Mouse (Mus musculus): ENCODE data around the gene Fads2.

Gene Fads2

DNA sequence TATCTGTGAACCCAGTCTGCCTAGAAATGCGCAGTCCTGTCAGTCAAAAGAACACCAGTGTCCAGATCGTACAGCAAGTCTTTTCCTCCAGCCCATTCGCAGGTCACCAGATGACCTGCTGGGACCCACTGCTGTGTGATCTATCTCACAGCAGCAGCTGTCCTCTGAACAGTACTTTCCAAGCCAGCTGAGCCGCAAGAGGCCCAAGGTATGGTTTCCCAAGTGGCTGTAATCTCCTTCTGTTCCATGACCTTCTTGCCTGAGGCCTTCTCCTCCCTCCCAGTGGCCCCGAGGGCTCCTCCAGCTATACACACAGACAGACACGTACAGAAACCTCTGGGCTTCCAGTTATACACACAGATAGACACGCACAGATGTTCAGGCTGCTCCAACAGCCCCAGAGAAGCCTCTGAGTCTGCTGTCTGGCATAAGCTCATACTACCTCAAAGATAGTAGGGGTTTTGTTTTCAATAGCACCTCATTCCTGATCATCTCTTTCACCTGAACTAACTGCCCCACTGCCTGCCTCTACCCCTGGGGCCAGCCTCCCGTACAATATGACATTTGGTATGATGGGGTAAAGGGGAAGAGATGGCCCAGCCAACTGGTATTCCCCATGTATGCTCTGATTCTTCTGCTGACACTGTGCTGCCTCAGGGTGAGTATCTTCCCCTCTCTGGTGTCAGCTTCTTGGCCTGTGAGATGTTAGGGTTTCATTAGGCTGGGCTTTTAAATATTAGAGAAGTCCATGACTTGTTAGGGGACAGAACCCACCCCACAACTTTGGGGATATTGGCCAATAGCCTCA lies 40.6 kb downstream of the Fads2 start:
- no peak for DNase-seq

DNA sequence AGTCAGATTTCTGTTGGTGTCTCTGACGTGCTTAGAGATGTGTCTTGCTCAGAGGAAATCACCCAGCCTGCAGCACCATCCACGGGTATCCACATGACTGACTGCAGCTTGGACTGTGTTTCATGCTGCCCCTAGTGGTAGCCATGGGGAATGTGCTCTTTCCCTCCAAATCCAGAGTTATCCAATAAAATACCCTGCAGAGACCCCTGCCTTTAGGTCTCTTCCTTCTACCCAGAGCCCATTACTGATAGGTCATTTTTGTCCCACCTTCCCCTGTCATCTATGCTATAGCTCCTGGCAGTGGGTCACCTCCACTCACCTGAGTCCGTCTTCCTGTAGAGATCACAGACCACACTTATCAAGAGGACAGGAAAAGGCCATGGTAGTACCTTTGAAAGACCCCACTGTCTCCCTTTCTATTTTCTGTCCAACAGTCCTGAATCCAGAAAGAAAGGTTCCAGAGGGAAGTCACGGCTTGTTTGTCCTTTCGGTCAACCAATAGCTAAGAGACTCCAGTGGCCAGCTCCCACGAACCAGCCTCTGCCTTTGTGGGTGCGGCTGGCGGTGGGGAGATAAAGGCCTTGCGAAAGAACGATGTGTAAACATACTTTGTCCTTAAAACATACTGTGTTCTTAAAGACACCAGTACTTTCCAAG lies 41.5 kb downstream of the Fads2 start:
- DNase-seq, result peak; percentile 22

DNA sequence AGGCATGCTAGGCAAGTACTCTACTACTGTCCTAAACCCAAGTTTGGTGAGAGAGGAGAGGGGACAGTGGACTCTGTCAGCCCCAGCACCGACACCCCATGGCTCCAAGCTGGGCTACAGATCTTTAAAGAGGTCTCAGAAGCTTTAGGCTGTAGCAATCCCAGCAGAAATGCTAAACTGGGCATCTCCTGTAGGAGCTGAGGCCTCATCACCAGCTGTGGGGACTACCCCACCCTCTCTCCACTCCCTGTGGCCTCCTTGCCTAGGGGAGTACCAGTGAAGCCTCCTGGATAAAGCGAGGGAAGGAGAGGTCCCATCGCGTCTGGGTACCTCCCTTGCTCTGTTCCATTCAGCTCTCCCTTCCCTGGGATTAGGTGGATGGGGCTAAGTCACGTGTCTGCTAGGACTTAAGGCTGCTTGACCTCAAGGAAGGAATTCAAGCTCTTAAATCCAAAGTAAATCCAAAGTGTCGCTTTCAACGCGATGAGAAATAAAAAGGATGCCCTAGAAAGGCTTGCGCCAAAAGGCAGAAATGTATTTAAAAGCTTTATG lies 42.6 kb downstream of the Fads2 start:
- no peak for DNase-seq

DNA sequence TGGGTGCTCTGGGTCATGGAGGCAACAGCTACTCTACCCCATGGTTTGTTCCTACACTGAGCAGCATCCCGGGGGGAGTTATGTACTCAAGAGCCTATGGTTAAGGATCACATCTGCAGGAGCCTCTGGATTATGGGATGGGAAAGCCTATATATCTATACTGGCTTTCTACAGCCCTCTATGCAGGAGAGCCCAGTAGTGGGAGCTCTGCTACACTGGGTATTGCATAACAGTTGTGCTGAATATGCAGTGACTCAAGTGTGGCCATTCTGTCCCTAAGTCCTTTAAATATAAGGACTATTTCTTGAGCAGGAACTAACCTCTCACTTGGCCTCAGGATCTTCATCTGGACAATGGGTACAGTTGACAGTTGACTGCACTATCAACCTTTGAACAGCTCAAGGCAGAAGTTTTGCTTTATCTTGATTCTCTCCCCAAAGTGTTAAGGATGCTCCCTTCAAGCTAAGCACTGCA lies 43.2 kb downstream of the Fads2 start:
- DNase-seq, result no peak

DNA sequence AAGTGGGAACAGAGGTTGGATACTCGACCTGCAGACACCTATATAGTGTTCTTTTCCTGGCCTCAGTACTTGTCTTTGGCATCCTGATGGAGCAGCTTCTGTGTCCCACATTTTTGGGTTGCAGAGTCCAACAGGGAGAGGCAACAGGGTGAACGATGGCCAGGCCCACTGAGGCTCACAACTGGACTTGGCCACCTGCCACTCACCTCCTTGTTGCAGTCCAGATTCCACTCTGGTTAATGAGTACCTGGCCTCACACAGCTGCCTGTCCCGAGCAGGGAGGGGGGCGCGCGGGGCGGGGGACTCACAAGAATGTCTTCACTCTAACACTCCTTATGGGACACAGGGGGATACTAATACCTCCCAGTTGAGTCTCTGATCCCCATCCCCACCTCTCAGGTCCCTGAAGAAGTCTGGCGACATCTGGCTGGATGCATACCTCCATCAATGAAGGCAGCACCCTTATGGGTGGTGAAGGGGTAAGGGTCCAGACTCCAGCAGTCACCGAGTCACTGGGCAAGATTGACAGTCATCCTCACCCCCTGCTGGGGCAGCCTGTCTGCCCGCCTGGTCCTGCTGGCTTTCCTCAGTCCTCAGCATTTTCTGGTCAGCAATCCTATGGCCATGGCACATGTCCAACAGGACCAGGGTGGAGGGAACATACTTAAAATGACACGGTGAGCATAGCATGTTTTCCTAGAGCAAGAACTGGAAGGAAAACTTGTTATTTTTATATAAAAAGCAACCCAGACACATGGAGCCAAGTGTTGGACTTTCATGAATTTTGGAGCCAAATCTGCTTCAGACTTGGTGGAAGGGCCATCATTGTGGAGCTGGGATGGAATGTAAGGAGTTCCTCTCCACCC lies 43.8 kb downstream of the Fads2 start:
- DNase-seq, result no peak

DNA sequence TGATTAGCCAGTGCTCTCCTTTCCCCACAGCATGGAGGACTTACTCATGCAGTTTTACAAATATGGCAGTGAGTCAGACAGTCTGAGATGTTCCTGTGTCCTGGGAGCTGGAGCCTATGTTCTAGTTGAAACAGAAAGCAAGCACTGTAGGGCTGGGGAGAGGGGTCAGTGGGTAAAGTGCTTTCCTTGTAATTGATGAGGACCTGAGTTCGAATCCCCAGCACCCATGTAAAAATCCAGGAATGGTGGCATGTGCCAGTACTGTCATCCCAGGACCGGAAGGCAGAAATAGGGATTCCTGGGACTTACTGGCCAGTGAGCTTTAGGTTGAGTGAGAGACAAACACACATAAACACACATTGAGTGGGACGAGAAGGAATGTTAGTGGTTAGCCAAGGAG lies 44.9 kb downstream of the Fads2 start:
- no peak for DNase-seq

DNA sequence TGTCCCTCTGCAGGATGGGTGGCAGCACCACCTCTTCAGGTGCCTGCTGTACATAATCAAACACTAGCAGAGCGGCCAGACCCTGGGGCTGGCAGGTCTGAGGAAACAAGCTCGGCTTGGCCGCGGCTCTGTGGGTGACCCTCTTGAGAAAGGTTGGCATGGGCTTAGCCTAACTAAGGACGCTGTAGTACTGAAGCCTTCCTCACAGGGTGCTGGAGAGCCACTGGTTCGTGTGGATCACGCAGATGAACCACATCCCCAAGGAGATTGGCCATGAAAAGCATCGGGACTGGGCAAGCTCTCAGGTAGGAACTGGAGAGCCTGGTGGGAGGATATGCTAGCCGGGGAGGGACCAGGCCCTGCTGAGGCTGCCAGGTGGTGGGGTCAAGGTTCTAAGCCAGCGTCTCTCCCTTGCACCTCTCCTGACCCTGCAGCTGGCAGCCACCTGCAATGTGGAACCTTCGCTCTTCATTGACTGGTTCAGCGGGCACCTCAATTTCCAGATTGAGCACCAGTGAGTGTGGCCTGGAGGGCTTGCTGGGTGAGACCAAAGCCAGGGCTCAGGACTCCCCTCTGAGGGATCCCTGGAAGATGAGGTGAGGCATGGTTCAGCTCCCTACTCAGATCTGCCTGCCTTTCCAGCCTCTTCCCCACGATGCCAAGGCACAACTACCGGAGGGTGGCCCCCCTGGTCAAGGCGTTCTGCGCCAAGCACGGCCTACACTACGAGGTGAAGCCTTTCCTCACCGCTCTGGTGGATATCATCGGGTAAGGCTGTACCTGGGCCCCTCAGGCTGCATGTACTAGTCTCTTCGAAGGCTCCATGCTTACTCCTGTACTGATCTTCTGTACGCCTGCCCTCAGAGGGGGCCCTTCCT lies 45.5 kb downstream of the Fads2 start:
- no peak for DNase-seq

DNA sequence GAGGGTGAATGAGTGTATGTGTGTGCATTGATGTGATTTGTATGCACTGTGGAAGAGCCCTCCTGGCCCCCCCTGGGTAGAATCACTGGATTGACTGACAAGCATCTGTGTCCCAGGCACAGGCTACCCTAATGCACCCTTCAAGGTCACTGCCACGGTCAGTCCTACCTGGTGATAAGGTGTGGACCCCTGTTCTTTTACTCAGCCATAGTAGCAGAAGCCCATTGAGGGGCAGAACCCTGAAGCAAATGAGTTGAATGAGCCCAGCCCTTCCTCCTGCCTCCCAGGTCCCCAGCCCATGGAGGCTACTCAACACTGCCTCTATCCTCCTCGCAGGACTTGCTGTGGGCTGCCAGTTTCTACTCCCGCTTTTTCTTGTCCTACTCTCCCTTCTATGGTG lies 46.3 kb downstream of the Fads2 start:
- DNase-seq, result no peak

DNA sequence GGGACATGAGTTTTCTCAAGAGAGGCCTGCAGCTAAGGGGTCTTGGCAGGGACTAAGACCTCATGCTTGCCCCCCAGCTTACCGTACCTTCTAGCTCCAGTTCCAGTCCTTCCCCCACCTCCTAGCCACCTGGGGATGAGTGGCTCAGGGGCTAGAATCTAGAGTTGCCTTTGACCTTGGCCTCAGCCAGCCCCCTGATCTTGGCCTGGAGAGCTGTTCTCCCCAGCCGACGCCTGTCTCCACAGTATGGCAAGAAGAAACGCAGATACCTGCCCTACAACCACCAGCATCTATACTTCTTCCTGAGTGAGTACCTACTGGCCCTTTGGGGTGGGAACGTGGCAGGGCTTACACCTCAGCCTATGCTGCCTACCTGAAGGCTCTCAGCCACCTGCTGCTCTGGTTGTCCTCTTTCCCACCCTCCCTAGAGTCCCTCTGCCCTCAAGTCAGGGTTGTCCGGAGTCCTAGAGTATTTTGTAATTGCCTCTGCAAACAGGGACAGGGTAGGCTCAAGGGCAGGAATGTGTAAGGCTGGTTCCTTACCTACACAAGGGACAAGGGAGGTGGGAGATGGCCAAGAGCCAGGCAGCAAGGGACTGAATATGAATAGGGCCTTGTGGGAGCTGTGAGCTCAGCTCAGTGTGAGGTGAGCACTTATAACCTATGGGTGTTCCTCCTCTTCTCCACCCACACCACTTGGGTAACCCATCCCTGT lies 47.0 kb downstream of the Fads2 start:
- no peak for DNase-seq

DNA sequence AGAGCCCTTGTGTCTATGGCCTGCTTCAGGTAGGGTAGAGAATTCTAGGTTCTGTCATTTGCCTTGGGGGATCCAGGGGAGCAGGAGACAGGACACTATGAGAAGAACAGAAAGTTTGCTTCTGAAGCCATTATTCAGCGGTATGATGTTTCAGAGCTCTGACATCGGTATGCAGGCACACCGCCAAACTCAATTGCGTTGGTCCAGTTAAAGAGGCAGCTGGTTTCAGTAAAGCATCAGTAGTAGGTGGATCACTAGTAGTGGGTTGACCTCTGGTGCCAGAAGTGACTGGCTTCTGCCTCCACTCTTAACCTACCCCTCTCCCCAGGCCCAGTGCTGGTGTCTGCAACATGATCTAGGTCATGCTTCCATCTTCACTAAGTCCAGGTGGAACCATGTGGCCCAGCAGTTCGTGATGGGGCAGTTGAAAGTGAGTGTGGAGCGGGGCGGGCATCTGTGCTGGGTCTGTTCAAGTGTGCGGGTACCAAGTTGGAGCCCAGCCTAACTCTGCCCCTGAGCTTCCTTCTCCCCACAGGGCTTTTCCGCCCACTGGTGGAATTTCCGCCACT lies 47.8 kb downstream of the Fads2 start:
- DNase-seq, result no peak

DNA sequence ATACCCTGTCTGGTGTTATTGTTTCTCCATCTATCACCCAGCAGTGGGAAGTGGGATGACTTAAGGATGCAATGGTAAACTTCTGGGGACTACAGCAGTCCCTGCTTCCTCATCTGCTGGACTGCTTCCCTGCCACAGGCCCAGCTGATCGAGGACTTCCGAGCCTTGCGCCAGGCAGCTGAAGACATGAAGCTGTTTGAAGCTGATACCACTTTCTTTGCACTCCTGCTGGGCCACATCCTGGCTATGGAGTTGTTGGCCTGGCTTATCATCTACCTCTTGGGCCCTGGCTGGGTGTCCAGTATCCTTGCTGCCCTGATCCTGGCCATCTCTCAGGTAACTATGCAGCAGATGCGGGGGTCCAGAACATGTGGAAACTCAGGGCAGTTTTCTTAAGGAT lies 48.8 kb downstream of the Fads2 start:
- no peak for DNase-seq

DNA sequence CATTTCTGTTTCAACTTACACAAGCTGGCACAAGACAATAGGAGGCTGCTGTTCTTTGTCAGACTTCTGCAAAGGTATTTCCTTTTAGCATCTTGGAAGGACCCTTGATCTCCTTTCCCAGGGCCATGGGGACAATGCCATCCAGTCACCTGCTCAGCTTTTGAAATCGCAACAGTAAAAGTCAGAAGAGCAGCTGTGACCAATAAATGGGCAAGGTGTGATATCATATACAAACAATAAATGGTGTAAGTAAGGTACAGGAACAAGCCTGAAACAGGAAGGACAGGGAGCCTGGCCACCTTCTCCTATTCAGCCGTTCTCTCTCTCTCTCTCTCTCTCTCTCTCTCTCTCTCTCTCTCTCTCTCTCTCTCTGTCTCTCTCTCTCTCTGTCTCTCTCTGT lies 51.1 kb downstream of the Fads2 start:
- DNase-seq, result no peak

DNA sequence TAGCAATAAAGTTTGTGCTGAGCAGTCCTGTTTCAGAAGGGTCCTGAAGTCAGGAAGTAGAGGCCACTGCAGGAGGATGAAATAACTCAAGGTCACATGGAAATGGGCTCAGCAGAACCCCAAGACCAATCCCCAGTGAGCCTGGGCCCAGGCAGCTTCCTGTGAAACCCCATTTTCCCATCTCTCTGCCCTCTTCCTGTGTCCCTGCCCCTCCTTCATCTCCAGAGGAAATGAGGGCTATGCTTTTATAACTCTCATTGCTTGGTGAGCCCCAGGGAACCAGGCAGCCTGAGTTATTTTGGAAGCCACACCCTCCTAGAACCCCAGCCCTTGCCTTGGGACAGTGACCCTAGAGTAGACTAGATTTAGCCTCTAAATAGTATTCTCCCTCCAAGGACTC lies 52.0 kb downstream of the Fads2 start:
- no peak for DNase-seq

DNA sequence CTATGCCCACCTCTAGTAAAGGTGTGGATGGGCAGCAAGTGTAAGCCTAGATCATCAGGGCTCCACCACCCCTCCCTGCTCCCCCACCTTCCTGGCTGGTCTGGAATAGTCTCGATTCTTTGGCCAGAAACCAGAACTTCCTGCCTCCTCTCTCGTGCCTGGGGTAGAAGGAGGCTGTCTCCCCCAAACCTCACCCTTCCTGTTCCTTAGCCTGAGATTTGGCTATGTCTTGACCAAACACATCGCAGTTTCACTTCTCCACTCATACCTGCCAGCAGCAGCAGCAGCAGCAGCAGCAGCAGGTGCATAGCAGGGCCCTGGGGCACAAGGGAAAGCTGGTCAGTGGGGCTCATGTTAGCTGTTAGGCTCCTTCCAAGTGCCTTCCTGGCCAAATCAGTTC lies 54.6 kb downstream of the Fads2 start:
- DNase-seq, result no peak

DNA sequence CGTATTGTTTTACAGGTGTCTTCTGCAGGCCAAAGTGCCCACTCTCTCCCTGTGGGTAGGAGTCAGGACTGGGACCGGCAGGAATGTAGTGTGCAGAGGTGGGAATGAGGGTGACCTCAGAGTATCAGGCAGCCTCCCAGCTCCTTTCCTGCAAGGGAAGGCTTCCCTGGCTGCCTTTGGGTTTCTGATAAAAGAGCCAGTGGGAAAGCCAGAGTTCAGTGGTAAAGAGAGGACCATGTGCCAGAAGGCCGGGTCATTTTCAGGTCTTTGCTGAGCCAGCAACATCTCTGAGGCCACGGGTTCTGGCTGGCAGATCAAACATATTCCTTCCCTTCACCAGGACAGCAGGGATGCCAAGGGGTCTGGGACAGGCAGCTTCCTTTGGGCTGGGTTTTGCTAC lies 55.2 kb downstream of the Fads2 start:
- no peak for DNase-seq

DNA sequence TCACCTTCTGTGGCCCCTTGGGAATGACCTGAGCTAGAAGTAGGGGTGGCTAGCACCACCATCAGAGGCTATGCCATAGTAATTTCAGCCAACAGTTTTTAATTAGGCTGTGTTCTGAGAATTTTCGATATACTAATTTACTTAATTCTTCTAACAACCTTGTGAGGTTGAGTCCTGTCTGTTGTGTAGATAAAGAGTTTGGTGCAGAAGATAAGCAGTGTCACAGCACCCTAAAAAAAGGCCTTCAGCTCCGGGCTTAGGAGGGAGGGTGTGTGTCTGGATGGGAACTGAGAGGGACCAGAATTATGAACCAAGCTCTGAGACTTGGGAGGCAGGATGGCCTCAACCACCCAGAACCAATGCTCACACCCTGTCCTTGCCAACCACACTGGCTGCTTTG lies 55.8 kb downstream of the Fads2 start:
- DNase-seq, result no peak

DNA sequence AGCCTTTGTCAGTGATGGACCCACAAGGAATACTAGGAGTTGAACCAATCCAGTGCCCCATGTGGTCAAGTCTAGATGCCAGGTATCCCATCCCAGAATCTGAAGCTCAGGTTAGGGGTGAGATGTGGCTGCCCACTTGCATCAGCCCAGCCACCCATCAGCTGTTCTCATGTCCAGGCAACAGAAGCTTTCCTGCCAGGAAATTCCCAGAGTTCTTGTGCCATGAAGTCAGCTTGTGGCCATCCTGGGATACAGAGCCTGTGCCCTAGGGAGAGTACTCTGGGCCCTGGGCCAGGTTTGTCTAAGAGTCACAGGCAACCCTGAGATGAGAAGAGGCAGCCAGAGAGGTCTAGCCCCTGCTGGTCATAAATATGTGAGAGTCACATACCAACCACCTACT lies 57.9 kb downstream of the Fads2 start:
- DNase-seq, result no peak

DNA sequence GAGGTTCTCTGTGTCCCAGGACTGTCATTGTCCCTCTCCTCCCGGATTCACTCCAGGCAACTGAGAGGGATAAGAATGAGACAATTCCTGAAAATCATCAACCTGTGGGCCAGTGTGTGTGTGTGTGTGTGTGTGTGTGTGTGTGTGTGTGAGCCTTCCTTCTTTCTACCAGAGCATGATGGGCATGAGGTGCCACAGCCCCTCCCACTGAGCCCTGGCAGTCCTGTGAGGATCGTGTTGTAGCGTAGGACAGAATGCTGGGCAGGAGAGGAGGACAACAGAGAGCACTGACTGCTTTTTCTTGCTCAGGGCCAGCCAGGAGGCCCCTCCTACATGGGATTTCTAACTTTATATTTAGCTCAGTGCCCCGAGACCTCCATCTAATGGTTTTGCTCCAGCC lies 58.7 kb downstream of the Fads2 start:
- no peak for DNase-seq

DNA sequence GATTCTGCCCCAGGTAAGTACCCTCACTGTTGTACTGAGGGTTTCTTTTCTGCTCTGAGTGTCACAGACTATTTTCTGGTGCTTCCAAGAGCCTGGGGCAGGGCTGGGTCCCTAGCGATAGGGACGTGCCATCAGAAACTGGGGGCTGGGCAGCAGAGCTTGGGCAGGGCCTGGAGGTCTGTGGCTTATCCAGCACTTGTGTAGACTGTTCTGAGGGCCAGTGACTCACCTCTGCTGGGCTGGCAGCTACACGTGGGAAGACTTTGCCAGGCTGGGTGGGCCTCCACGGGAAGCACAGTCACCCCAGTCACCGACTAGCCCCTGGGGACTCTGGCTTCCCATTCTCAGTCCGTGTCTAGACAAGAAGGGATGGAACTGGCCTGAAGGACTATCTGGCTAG lies 59.3 kb downstream of the Fads2 start:
- no peak for DNase-seq

DNA sequence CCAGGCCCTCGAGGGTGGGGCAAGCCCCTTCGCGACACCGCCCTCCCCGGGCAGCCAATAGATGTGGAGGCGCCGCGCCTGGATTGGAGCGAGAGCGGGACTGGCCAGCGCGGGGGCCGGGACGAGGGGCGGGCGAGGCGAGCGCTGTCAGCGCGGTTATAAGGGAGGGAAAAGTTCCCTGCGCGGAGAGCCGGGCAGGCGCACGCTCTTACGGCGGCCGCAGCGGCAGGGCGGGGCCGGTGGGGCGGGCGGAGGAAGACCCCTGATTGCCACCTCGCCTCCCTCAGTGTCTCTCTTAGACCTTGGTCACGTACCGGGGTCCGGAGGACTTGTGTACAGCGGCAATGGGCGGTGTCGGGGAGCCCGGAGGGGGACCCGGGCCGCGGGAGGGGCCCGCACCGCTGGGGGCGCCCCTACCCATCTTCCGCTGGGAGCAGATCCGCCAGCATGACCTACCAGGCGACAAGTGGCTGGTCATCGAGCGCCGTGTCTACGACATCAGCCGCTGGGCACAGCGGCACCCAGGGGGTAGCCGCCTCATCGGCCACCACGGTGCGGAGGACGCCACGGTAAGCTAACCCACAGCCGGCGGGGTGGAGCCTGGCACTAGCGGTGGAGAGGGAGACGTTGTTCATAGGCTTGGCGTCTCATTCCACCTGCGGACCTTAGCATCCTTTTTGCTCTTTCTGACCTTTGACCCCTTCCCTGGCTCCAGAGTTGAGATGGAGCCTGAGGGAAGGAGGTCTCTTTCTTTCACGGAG lies 60.0 kb downstream of the Fads2 start, which contains the start of gene Fads3:
Gene Fads3, plus strand, starts transcription at position 182 of the 761 bp plus-strand sequence.
- DNase-seq, result peak; percentile 54
